Mouse (Mus musculus) cerebellum, adult 9-10 months (tissue): ENCODE measurements at regions not wholly inside any gene's neighbourhood (a gene's known extent, or its start where the extent isn't known, plus 50 kb on each side); places are given as distances from the start of the nearest gene placed in this dataset.
A peak's percentile ranks its signal among the peaks of the same experiment; 100 is the strongest.

ENCODE experiments used
- DNase-seq: peaks from one replicate; pipeline ENCODE4 v3.0.0; 2022

- DNase-seq, result peak; percentile 1
Observed at GRCm38 (mm10) chr2:95891566-95891965, 426.4 kb upstream of the Lrrc4c start.

- DNase-seq, result no peak
Observed at GRCm38 (mm10) chr2:95905026-95905425, 412.9 kb upstream of the Lrrc4c start.

- DNase-seq, result no peak
Observed at GRCm38 (mm10) chr2:95909758-95910157, 408.2 kb upstream of the Lrrc4c start.

DNA sequence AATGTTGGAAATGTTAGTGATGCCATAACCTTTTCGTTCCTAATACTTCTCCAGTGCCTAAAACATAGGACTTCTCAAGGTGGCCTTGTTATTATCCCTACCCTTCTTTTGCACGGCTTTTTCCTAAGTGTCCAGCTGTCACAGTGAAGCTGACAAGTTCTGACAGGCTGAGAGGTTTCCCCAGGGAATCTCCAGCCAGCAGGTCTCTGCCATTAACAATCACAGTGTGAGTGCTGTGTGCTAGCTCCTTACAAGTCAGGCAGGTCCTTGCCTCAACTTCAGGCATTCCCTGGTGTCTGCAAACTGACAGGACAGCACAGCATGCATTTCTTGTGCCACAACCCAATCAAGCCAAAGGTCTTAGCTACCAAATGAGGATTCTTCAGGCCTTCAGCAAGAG lies 407.8 kb upstream of the Lrrc4c start:
- no peak for DNase-seq
